Mouse (Mus musculus): Measurements from ENCODE around the gene Lrrc4. TPM values are rescaled to one million over a fixed set of nuclear protein-coding genes. Genes with fewer than 3 reads are reported as not detected.
A peak's percentile ranks its signal among the peaks of the same experiment; 100 is the strongest.

Lrrc4 gene
- polyA plus RNA-seq, 1 experiment from 2014 or later = 1.0 TPM

DNA sequence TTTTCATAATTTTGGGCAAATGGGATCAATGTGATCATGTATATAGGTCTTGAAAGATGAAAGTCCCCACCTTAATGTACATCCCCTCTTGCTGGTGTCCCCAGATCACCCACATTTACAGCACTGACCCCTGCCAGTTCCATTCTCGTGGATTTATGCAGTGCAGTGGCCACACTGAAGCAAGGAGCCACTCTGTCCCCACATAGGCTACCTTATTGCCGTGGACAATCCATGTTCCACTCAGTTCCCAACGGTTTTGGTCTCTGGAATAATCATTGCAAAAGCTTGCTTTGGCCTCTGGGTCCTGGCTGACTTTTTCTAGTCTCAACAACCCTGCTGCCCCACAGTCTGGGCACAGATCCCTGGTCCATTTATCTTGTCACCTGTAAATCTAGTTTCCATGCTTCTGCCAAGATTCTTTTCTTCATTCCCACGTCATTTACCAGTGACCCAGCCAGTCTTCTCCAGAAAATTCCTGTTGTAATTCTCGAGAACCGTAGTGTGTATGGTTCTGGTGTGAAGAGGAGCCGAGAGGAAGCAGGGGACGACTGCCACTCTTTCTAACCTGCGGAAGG, 18.9 kb upstream of the Lrrc4 start:
- peaks cover 52% of the 10 kb centered on the region for H3K4me1 ChIP-seq (ENCODE audit: control insufficient read depth, insufficient read depth, low read length)

DNA sequence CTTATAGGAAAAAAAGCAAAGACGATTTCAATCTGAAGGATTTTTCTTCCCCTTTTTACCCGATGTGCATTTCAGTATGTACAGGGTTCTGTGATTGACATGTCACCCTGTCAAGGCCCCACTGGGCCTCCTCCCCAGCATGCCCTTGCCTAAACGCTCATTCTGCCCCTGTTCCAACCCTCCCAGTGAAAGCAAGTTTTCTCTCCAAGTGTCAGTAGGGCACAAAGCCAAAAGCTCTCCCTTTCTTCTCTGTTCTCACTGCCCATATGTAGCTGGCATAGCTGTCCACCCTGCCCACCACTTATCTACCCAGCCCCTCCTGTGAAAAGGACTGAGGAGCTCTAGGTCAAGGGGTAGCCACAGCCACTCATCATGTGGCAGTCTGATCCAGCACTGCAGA, 17.8 kb upstream of the Lrrc4 start:
- H3K27ac ChIP-seq (replicated peaks; ENCODE audit: low read depth, low read length) = no peak overlapping the region
- ATAC-seq (ENCODE audit: low read depth) = no peak
- 33% methylated on average over 3 of the region's 3 CpGs for WGBS

More for the DNA sequence above, 18.9 kb upstream of the Lrrc4 start:
- Histone ChIP-seq H3K36me3 (ENCODE audit: control insufficient read depth, insufficient read depth, low read length) (no peaks in the 10 kb centered on the region), H3K4me2 (ENCODE audit: low read depth, low read length) (no peak overlapping the region), H3K4me3 (ENCODE audit: low read depth, low read length) (no peak overlapping the region), H3K9me3 (ENCODE audit: control insufficient read depth, low read length) (no peaks in the 10 kb centered on the region), H3K27me3 (replicated peaks; ENCODE audit: control insufficient read depth, insufficient read depth, low read length) (no peaks in the 10 kb centered on the region), H3K27ac (replicated peaks; ENCODE audit: low read depth, low read length) (no peak overlapping the region), H3K9ac (ENCODE audit: low read depth, low read length) (no peak overlapping the region)
- ATAC-seq (ENCODE audit: low read depth) = no peak
- 87% methylated on average over 9 of the region's 9 CpGs for WGBS
- no peak for DNase-seq (ENCODE audit: low spot score)

DNA sequence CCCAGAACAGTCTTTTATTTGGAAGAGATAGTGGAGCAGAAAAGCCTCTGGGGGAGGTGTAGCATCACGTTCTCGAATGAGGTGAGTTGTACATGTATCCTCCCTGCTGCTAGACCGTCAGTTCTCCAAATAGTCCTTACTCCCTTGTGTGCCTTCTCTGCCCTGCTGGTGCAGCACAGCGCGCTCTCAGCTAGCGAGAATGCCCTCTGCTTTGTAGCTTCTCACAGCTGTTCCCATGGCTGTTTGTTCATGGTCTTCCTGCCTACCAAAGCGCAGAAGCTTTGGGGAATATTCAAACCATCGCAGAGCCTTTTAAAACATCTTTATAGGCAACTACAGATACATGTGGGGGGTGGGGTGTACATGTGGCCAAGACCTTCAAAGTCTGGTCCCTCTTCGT, 17.3 kb upstream of the Lrrc4 start:
- Histone ChIP-seq H3K9ac (ENCODE audit: low read depth, low read length) (no peak overlapping the region), H3K36me3 (ENCODE audit: control insufficient read depth, insufficient read depth, low read length) (no peaks in the 10 kb centered on the region), H3K4me1 (ENCODE audit: control insufficient read depth, insufficient read depth, low read length) (peaks cover 41% of the 10 kb centered on the region), H3K4me2 (ENCODE audit: low read depth, low read length) (no peak overlapping the region), H3K27ac (replicated peaks; ENCODE audit: low read depth, low read length) (no peak overlapping the region), H3K9me3 (ENCODE audit: control insufficient read depth, low read length) (no peaks in the 10 kb centered on the region), H3K27me3 (replicated peaks; ENCODE audit: control insufficient read depth, insufficient read depth, low read length) (no peaks in the 10 kb centered on the region), H3K4me3 (ENCODE audit: low read depth, low read length) (no peak overlapping the region)
- DNase-seq (ENCODE audit: low spot score) (no peak), ATAC-seq (ENCODE audit: low read depth) (no peak)
- 64% methylated on average over 9 of the region's 9 CpGs for WGBS

More for the DNA sequence above, 17.8 kb upstream of the Lrrc4 start:
- no peaks in the 10 kb centered on the region for H3K9me3 ChIP-seq (ENCODE audit: control insufficient read depth, low read length)
- H3K4me3 ChIP-seq (ENCODE audit: low read depth, low read length) = no peak overlapping the region
- peaks cover 45% of the 10 kb centered on the region for H3K4me1 ChIP-seq (ENCODE audit: control insufficient read depth, insufficient read depth, low read length)
- no peaks in the 10 kb centered on the region for H3K27me3 ChIP-seq (replicated peaks; ENCODE audit: control insufficient read depth, insufficient read depth, low read length)
- no peaks in the 10 kb centered on the region for H3K36me3 ChIP-seq (ENCODE audit: control insufficient read depth, insufficient read depth, low read length)
- no peak overlapping the region for H3K4me2 ChIP-seq (ENCODE audit: low read depth, low read length)
- no peak overlapping the region for H3K9ac ChIP-seq (ENCODE audit: low read depth, low read length)
- DNase-seq (ENCODE audit: low spot score) = no peak

DNA sequence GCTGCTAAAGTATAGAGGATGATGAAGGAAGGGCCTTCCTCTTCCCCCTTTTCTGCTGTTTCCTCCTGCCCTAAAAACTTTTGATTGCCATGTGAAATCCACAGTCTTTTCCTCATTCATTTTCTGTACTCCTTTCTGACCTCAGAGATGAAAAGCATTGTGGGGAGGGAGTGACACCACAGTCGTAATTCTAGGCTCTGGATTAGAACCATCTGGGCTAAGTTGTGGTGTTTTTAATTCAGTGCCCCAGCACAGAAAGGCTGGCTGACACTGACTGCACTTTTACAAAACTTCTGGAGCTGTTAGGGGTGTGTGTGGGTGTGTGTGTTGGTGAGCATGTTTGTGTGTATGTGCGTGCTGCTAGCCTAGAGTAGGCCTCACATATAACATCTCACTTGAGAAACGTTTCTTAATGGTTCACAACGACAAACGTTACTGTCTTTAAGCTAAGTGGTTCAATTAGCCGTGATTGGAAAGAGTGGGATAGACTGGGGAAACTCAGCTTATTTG, 16.8 kb upstream of the Lrrc4 start:
- ATAC-seq (ENCODE audit: low read depth) (peak; percentile 27; the same call in 1 of the 2 replicates), DNase-seq (ENCODE audit: low spot score) (no peak)
- H3K9ac ChIP-seq (ENCODE audit: low read depth, low read length) = no peak overlapping the region
- peak overlapping the region; percentile 10; the same call in 1 of the 2 replicates for H3K27ac ChIP-seq (replicated peaks; ENCODE audit: low read depth, low read length)
- H3K4me2 ChIP-seq (ENCODE audit: low read depth, low read length) = no peak overlapping the region
- WGBS = 41% methylated on average over 6 of the region's 6 CpGs
- H3K4me1 ChIP-seq (ENCODE audit: control insufficient read depth, insufficient read depth, low read length) = peaks cover 35% of the 10 kb centered on the region
- H3K27me3 ChIP-seq (replicated peaks; ENCODE audit: control insufficient read depth, insufficient read depth, low read length) = no peaks in the 10 kb centered on the region
- H3K36me3 ChIP-seq (ENCODE audit: control insufficient read depth, insufficient read depth, low read length) = no peaks in the 10 kb centered on the region
- no peaks in the 10 kb centered on the region for H3K9me3 ChIP-seq (ENCODE audit: control insufficient read depth, low read length)
- no peak overlapping the region for H3K4me3 ChIP-seq (ENCODE audit: low read depth, low read length)

DNA sequence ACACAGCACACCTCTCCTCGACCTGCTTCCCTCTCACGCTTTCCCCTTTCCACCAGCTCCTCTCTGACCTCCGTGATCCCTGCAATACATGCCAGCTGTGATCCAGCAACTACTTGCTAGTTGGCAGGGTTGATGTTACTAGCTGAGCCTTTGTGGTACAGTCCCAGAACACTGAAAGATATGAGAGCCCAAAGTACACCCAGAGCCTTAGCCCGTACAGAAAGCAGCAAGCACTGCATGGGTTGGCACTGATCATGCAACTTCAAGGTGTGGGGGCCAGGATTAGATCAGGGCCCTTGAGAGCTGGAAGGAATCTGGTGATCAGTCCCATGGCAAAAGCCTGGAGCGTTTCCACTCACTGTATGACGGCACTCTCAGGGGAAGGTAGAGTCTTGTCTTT, 16.1 kb upstream of the Lrrc4 start:
- Histone ChIP-seq H3K36me3 (ENCODE audit: control insufficient read depth, insufficient read depth, low read length) (no peaks in the 10 kb centered on the region), H3K9ac (ENCODE audit: low read depth, low read length) (no peak overlapping the region), H3K27ac (replicated peaks; ENCODE audit: low read depth, low read length) (0 out of 2 replicates have a peak overlapping the region, but pooled peaks have one; percentile 10), H3K27me3 (replicated peaks; ENCODE audit: control insufficient read depth, insufficient read depth, low read length) (no peaks in the 10 kb centered on the region), H3K4me3 (ENCODE audit: low read depth, low read length) (no peak overlapping the region), H3K9me3 (ENCODE audit: control insufficient read depth, low read length) (no peaks in the 10 kb centered on the region), H3K4me2 (ENCODE audit: low read depth, low read length) (no peak overlapping the region), H3K4me1 (ENCODE audit: control insufficient read depth, insufficient read depth, low read length) (peaks cover 31% of the 10 kb centered on the region)
- ATAC-seq (ENCODE audit: low read depth) (peak; percentile 42; the same call in 1 of the 2 replicates), DNase-seq (ENCODE audit: low spot score) (no peak)
- WGBS = 32% methylated on average over 6 of the region's 6 CpGs

DNA sequence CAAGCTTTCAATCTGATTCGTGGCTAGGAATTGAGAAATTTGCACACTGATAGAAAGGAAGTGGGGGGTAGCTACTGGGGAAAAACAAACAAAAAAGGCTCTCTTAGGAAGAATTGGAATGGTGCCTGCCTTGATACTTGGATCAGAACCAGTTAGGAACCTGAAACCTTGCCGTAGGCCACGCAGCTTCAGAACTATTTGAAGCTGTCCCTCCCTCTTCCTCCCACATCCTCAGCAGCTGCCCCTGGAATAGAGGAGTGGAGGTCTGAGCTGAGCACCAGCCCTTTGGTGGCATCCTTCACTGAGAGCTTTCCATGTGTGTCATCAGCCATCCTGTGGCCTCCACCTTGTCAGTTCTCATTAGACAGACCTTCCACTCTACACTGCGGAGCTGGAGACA, 14.1 kb upstream of the Lrrc4 start:
- H3K27me3 ChIP-seq (replicated peaks; ENCODE audit: control insufficient read depth, insufficient read depth, low read length) = no peaks in the 10 kb centered on the region
- no peaks in the 10 kb centered on the region for H3K36me3 ChIP-seq (ENCODE audit: control insufficient read depth, insufficient read depth, low read length)
- H3K9ac ChIP-seq (ENCODE audit: low read depth, low read length) = no peak overlapping the region
- H3K4me2 ChIP-seq (ENCODE audit: low read depth, low read length) = no peak overlapping the region
- peaks cover 29% of the 10 kb centered on the region for H3K4me1 ChIP-seq (ENCODE audit: control insufficient read depth, insufficient read depth, low read length)
- no peak overlapping the region for H3K4me3 ChIP-seq (ENCODE audit: low read depth, low read length)
- no peak overlapping the region for H3K27ac ChIP-seq (replicated peaks; ENCODE audit: low read depth, low read length)
- DNase-seq (ENCODE audit: low spot score) (peak; percentile 71), ATAC-seq (ENCODE audit: low read depth) (no peak)
- no peaks in the 10 kb centered on the region for H3K9me3 ChIP-seq (ENCODE audit: control insufficient read depth, low read length)
- WGBS = 26% methylated on average over 4 of the region's 4 CpGs

DNA sequence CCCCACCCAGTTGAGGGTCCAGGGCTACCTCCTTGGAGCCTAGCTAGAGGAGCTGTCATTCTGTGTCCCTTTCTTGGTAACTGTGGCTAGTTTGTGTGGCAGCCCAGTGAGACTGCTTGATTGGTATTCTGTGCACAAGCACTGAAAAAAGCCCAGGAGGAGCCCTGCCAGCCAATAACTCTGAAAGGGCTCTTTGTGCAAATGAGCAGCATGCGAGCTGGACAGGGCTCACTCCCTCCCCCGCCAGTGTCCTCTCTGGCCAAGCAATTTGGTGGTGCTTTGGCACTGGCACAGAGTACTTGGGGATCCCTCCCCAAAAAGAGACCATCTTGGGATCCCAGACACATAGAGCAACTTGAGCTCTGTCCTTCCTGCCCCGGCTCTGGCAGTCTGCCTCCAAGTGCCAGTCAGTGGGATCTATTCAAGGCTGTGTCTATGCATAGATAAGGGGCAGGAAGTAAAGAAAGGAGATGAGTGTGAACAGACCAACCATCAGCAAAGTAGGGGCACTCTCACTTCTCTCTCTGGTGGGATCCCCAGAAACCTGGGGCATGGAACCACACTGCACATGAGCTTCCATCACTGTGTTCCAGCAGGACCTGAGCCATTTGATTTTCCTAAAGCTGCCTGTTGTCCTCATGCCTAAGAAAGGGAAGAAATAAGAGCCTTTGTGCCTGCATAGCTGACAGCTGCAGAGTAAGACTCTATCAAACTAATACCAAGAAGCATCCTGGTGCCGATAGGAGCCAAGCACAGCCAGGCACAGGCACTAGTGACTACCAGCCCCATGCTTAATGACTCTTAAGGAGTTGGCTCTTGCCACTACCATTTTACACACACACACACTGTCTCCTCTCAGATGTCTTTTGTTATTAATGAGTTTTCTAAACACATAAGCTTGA, 11.1 kb upstream of the Lrrc4 start:
- DNase-seq (ENCODE audit: low spot score) = no peak
- no peak overlapping the region for H3K9ac ChIP-seq (ENCODE audit: low read depth, low read length)
- WGBS = 49% methylated on average over 4 of the region's 4 CpGs
- H3K27ac ChIP-seq (replicated peaks; ENCODE audit: low read depth, low read length) = no peak overlapping the region
- peaks cover 11% of the 10 kb centered on the region for H3K4me1 ChIP-seq (ENCODE audit: control insufficient read depth, insufficient read depth, low read length)
- ATAC-seq (ENCODE audit: low read depth) = no peak; the same call in 1 of the 2 replicates
- no peaks in the 10 kb centered on the region for H3K9me3 ChIP-seq (ENCODE audit: control insufficient read depth, low read length)
- no peak overlapping the region for H3K4me3 ChIP-seq (ENCODE audit: low read depth, low read length)
- no peaks in the 10 kb centered on the region for H3K36me3 ChIP-seq (ENCODE audit: control insufficient read depth, insufficient read depth, low read length)
- H3K27me3 ChIP-seq (replicated peaks; ENCODE audit: control insufficient read depth, insufficient read depth, low read length) = no peaks in the 10 kb centered on the region
- no peak overlapping the region for H3K4me2 ChIP-seq (ENCODE audit: low read depth, low read length)

DNA sequence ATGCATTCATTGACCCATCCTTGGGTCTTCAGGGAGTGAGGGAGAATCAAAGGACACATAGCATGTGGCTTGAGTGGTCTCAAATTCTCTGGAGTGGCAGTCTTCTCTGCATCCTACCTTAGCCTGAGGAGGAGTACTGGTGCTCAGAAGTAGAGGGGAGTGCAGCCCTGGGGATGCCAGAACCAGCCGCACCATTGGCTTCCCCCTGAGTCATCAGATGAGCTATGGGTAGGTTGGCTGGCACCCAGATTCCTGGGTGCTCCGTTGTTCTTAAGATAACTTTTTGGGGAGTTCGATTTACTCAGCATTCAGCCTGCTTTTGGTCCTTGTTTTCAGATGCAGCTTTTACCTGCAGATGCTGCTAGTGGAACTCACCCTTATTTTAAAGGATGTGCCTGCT, 10.0 kb upstream of the Lrrc4 start:
- no peaks in the 10 kb centered on the region for H3K9me3 ChIP-seq (ENCODE audit: control insufficient read depth, low read length)
- H3K27me3 ChIP-seq (replicated peaks; ENCODE audit: control insufficient read depth, insufficient read depth, low read length) = no peaks in the 10 kb centered on the region

More for the DNA sequence above, 10.0 kb upstream of the Lrrc4 start:
- no peak overlapping the region for H3K4me3 ChIP-seq (ENCODE audit: low read depth, low read length)
- no peak overlapping the region for H3K9ac ChIP-seq (ENCODE audit: low read depth, low read length)
- no peak overlapping the region for H3K4me2 ChIP-seq (ENCODE audit: low read depth, low read length)
- DNase-seq (ENCODE audit: low spot score) (no peak), ATAC-seq (ENCODE audit: low read depth) (no peak)
- 79% methylated on average over 3 of the region's 3 CpGs for WGBS
- no peaks in the 10 kb centered on the region for H3K36me3 ChIP-seq (ENCODE audit: control insufficient read depth, insufficient read depth, low read length)
- no peak overlapping the region for H3K27ac ChIP-seq (replicated peaks; ENCODE audit: low read depth, low read length)
- H3K4me1 ChIP-seq (ENCODE audit: control insufficient read depth, insufficient read depth, low read length) = peaks cover 8% of the 10 kb centered on the region
